Mouse (Mus musculus) bone marrow, adult 2 months (tissue): ENCODE data around the gene Chka.

ENCODE experiments used
- CTCF ChIP-seq: fragments of 200-500 bp; IDR thresholded peaks from 2 replicates; pipeline ENCODE4 v1.5.1; 2011; ENCODE audit warnings: low read length, control low read depth; ENCODE audit not compliant: control insufficient read depth, insufficient read depth
- POLR2A ChIP-seq: fragments of 200-500 bp; IDR thresholded peaks from 2 replicates; pipeline ENCODE4 v1.6.1; 2011; ENCODE audit warnings: low read depth, mild to moderate bottlenecking, control low read depth, low read length, borderline replicate concordance; ENCODE audit not compliant: control insufficient read depth

DNA sequence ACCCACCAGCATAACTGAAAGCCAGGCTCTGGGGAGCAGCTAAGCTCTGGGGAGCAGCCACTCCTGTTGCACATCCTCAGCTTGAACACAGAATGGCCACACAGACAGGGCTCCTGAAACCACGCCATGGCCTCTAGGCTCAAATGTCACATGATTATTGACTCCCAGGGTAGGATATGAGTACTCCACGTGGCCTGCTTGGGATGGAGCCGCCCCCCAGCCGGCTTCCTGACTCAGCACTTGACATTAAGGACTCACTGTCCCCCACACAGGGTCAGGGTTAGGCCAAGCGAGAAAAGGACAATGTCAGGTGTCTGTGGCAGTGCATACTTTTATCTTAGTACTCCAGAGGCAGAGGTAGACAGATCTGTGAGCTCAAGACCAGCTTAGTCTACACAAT is 58.6 kb downstream of the Chka start:
- TF ChIP-seq CTCF, result no peak
- no peak for TF ChIP-seq POLR2A
